Mouse (Mus musculus): ENCODE measurements around the gene Ifnlr1.
"Not testable (repeated sequence)": the region's sequence is repeated elsewhere in the genome, so short reads cannot be mapped to it uniquely, and the experiment has no call there.

Ifnlr1 gene

GRCm38 (mm10) chr4:135685906-135686567 lies at the start of gene Ifnlr1:
Gene Ifnlr1, plus strand, starts transcription at chr4:135686287.
- DNase-seq (ENCODE audit: low spot score): peak; percentile 69

- DNase-seq (ENCODE audit: low spot score): not testable (repeated sequence)
Measured at GRCm38 (mm10) chr4:135641302-135642079, 44.6 kb upstream of the Ifnlr1 start.

GRCm38 (mm10) chr4:135645022-135645637 lies 41.0 kb upstream of the Ifnlr1 start:
- DNase-seq (ENCODE audit: low spot score): no peak

- DNase-seq (ENCODE audit: low spot score): no peak
Measured at GRCm38 (mm10) chr4:135652966-135653607, 33.0 kb upstream of the Ifnlr1 start.

GRCm38 (mm10) chr4:135653956-135654355 lies 32.1 kb upstream of the Ifnlr1 start:
- no peak for DNase-seq (ENCODE audit: low spot score)

GRCm38 (mm10) chr4:135655499-135655898 lies 30.6 kb upstream of the Ifnlr1 start:
- DNase-seq (ENCODE audit: low spot score): peak; percentile 76

- DNase-seq (ENCODE audit: low spot score): peak; percentile 75
Measured at GRCm38 (mm10) chr4:135656094-135656589, 29.9 kb upstream of the Ifnlr1 start.

GRCm38 (mm10) chr4:135658484-135658883 lies 27.6 kb upstream of the Ifnlr1 start:
- no peak for DNase-seq (ENCODE audit: low spot score)

- no peak for DNase-seq (ENCODE audit: low spot score)
Measured at GRCm38 (mm10) chr4:135658899-135659298, 27.2 kb upstream of the Ifnlr1 start.

- no peak for DNase-seq (ENCODE audit: low spot score)
Measured at GRCm38 (mm10) chr4:135661082-135661809, 24.8 kb upstream of the Ifnlr1 start.

GRCm38 (mm10) chr4:135661994-135662393 lies 24.1 kb upstream of the Ifnlr1 start:
- no peak for DNase-seq (ENCODE audit: low spot score)

GRCm38 (mm10) chr4:135664656-135665055 lies 21.4 kb upstream of the Ifnlr1 start:
- DNase-seq (ENCODE audit: low spot score): no peak

GRCm38 (mm10) chr4:135666192-135666975 lies 19.7 kb upstream of the Ifnlr1 start:
- peak; percentile 83 for DNase-seq (ENCODE audit: low spot score)

- DNase-seq (ENCODE audit: low spot score): no peak
Measured at GRCm38 (mm10) chr4:135667266-135667844, 18.7 kb upstream of the Ifnlr1 start.

- DNase-seq (ENCODE audit: low spot score): no peak
Measured at GRCm38 (mm10) chr4:135673507-135673906, 12.6 kb upstream of the Ifnlr1 start.

- no peak for DNase-seq (ENCODE audit: low spot score)
Measured at GRCm38 (mm10) chr4:135674993-135675392, 11.1 kb upstream of the Ifnlr1 start.

- DNase-seq (ENCODE audit: low spot score): no peak
Measured at GRCm38 (mm10) chr4:135676476-135676875, 9.6 kb upstream of the Ifnlr1 start.

GRCm38 (mm10) chr4:135679316-135679715 lies 6.8 kb upstream of the Ifnlr1 start:
- DNase-seq (ENCODE audit: low spot score): no peak

- no peak for DNase-seq (ENCODE audit: low spot score)
Measured at GRCm38 (mm10) chr4:135681789-135682188, 4.3 kb upstream of the Ifnlr1 start.

GRCm38 (mm10) chr4:135683553-135683952 lies 2.5 kb upstream of the Ifnlr1 start:
- peak; percentile 71 for DNase-seq (ENCODE audit: low spot score)
